Mouse (Mus musculus): ENCODE results near the gene Gm9964. TPM values are rescaled to one million over a fixed set of nuclear protein-coding genes. Genes with fewer than 3 reads are reported as not detected.

Gene Gm9964
- polyA plus RNA-seq, 1 experiment from 2014 or later = not detected

- ATAC-seq = no peak
- no peaks in the 10 kb centered on the region for H3K9me3 ChIP-seq (ENCODE audit: control insufficient read depth, low read length)
Observed at GRCm38 (mm10) chr11:79290473-79290872, 6.2 kb downstream of the Gm9964 start.

GRCm38 (mm10) chr11:79288913-79289640 lies 7.6 kb downstream of the Gm9964 start:
- WGBS = 93% methylated on average over 5 of the region's 5 CpGs

More at GRCm38 (mm10) chr11:79290473-79290872, 6.2 kb downstream of the Gm9964 start:
- 52% methylated on average over 2 of the region's 2 CpGs for WGBS
- no peak overlapping the region for H3K27ac ChIP-seq (ENCODE audit: low read length)
- no peaks in the 10 kb centered on the region for H3K4me1 ChIP-seq (replicated peaks; ENCODE audit: control insufficient read depth, insufficient read depth, low read length)
- no peaks in the 10 kb centered on the region for H3K27me3 ChIP-seq (replicated peaks; ENCODE audit: control insufficient read depth, insufficient read depth, low read length)
- no peak overlapping the region for H3K9ac ChIP-seq (replicated peaks; ENCODE audit: low read depth, low read length)
- no peak overlapping the region for H3K4me3 ChIP-seq (replicated peaks; ENCODE audit: low read length)
- no peaks in the 10 kb centered on the region for H3K36me3 ChIP-seq (ENCODE audit: control insufficient read depth, insufficient read depth)
- no peak overlapping the region for H3K4me2 ChIP-seq (ENCODE audit: low read length)

GRCm38 (mm10) chr11:79288278-79288843 lies 8.3 kb downstream of the Gm9964 start:
- no peaks in the 10 kb centered on the region for H3K9me3 ChIP-seq (ENCODE audit: control insufficient read depth, low read length)
- 85% methylated on average over 7 of the region's 7 CpGs for WGBS

More at GRCm38 (mm10) chr11:79288913-79289640, 7.6 kb downstream of the Gm9964 start:
- no peaks in the 10 kb centered on the region for H3K4me1 ChIP-seq (replicated peaks; ENCODE audit: control insufficient read depth, insufficient read depth, low read length)
- no peak overlapping the region for H3K4me2 ChIP-seq (ENCODE audit: low read length)
- no peak overlapping the region for H3K27ac ChIP-seq (ENCODE audit: low read length)
- no peak overlapping the region for H3K9ac ChIP-seq (replicated peaks; ENCODE audit: low read depth, low read length)
- H3K4me3 ChIP-seq (replicated peaks; ENCODE audit: low read length) = no peak overlapping the region
- H3K36me3 ChIP-seq (ENCODE audit: control insufficient read depth, insufficient read depth) = no peaks in the 10 kb centered on the region
- H3K27me3 ChIP-seq (replicated peaks; ENCODE audit: control insufficient read depth, insufficient read depth, low read length) = no peaks in the 10 kb centered on the region
- no peak for ATAC-seq
- H3K9me3 ChIP-seq (ENCODE audit: control insufficient read depth, low read length) = no peaks in the 10 kb centered on the region

GRCm38 (mm10) chr11:79287447-79287846 lies 9.3 kb downstream of the Gm9964 start:
- no peaks in the 10 kb centered on the region for H3K36me3 ChIP-seq (ENCODE audit: control insufficient read depth, insufficient read depth)
- no peak overlapping the region for H3K4me3 ChIP-seq (replicated peaks; ENCODE audit: low read length)
- no peaks in the 10 kb centered on the region for H3K4me1 ChIP-seq (replicated peaks; ENCODE audit: control insufficient read depth, insufficient read depth, low read length)
- H3K4me2 ChIP-seq (ENCODE audit: low read length) = no peak overlapping the region
- ATAC-seq = no peak
- H3K9me3 ChIP-seq (ENCODE audit: control insufficient read depth, low read length) = no peaks in the 10 kb centered on the region
- H3K9ac ChIP-seq (replicated peaks; ENCODE audit: low read depth, low read length) = no peak overlapping the region
- no peaks in the 10 kb centered on the region for H3K27me3 ChIP-seq (replicated peaks; ENCODE audit: control insufficient read depth, insufficient read depth, low read length)
- H3K27ac ChIP-seq (ENCODE audit: low read length) = no peak overlapping the region
- 85% methylated on average over 6 of the region's 6 CpGs for WGBS

More at GRCm38 (mm10) chr11:79288278-79288843, 8.3 kb downstream of the Gm9964 start:
- no peak for ATAC-seq
- Histone ChIP-seq H3K4me1 (replicated peaks; ENCODE audit: control insufficient read depth, insufficient read depth, low read length) (no peaks in the 10 kb centered on the region), H3K4me3 (replicated peaks; ENCODE audit: low read length) (no peak overlapping the region), H3K27ac (ENCODE audit: low read length) (no peak overlapping the region), H3K9ac (replicated peaks; ENCODE audit: low read depth, low read length) (no peak overlapping the region), H3K4me2 (ENCODE audit: low read length) (no peak overlapping the region), H3K36me3 (ENCODE audit: control insufficient read depth, insufficient read depth) (no peaks in the 10 kb centered on the region), H3K27me3 (replicated peaks; ENCODE audit: control insufficient read depth, insufficient read depth, low read length) (no peaks in the 10 kb centered on the region)

- Histone ChIP-seq H3K4me3 (replicated peaks; ENCODE audit: low read length) (no peak overlapping the region), H3K4me2 (ENCODE audit: low read length) (no peak overlapping the region), H3K9me3 (ENCODE audit: control insufficient read depth, low read length) (no peaks in the 10 kb centered on the region), H3K9ac (replicated peaks; ENCODE audit: low read depth, low read length) (no peak overlapping the region), H3K36me3 (ENCODE audit: control insufficient read depth, insufficient read depth) (no peaks in the 10 kb centered on the region), H3K4me1 (replicated peaks; ENCODE audit: control insufficient read depth, insufficient read depth, low read length) (no peaks in the 10 kb centered on the region), H3K27ac (ENCODE audit: low read length) (no peak overlapping the region), H3K27me3 (replicated peaks; ENCODE audit: control insufficient read depth, insufficient read depth, low read length) (no peaks in the 10 kb centered on the region)
- 84% methylated on average over 9 of the region's 9 CpGs for WGBS
- ATAC-seq = no peak
Observed at GRCm38 (mm10) chr11:79286305-79286799, 10.4 kb downstream of the Gm9964 start.

- Histone ChIP-seq H3K36me3 (ENCODE audit: control insufficient read depth, insufficient read depth) (no peaks in the 10 kb centered on the region), H3K9me3 (ENCODE audit: control insufficient read depth, low read length) (no peaks in the 10 kb centered on the region), H3K9ac (replicated peaks; ENCODE audit: low read depth, low read length) (no peak overlapping the region), H3K4me2 (ENCODE audit: low read length) (no peak overlapping the region), H3K4me1 (replicated peaks; ENCODE audit: control insufficient read depth, insufficient read depth, low read length) (no peaks in the 10 kb centered on the region; the same call in 1 of the 2 replicates), H3K27me3 (replicated peaks; ENCODE audit: control insufficient read depth, insufficient read depth, low read length) (no peaks in the 10 kb centered on the region), H3K4me3 (replicated peaks; ENCODE audit: low read length) (no peak overlapping the region), H3K27ac (ENCODE audit: low read length) (no peak overlapping the region)
- ATAC-seq = no peak
- 91% methylated on average over 4 of the region's 4 CpGs for WGBS
Observed at GRCm38 (mm10) chr11:79283350-79284030, 13.2 kb downstream of the Gm9964 start.

GRCm38 (mm10) chr11:79281396-79281795 lies 15.3 kb downstream of the Gm9964 start:
- Histone ChIP-seq H3K9me3 (ENCODE audit: control insufficient read depth, low read length) (no peaks in the 10 kb centered on the region), H3K9ac (replicated peaks; ENCODE audit: low read depth, low read length) (no peak overlapping the region), H3K27ac (ENCODE audit: low read length) (no peak overlapping the region), H3K27me3 (replicated peaks; ENCODE audit: control insufficient read depth, insufficient read depth, low read length) (no peaks in the 10 kb centered on the region), H3K4me1 (replicated peaks; ENCODE audit: control insufficient read depth, insufficient read depth, low read length) (no peaks in the 10 kb centered on the region; the same call in 1 of the 2 replicates), H3K4me2 (ENCODE audit: low read length) (no peak overlapping the region), H3K36me3 (ENCODE audit: control insufficient read depth, insufficient read depth) (no peaks in the 10 kb centered on the region), H3K4me3 (replicated peaks; ENCODE audit: low read length) (no peak overlapping the region)
- ATAC-seq = no peak
- 72% methylated on average over 5 of the region's 5 CpGs for WGBS

GRCm38 (mm10) chr11:79279732-79280405 lies 16.8 kb downstream of the Gm9964 start:
- ATAC-seq = no peak
- 56% methylated on average over 2 of the region's 2 CpGs for WGBS
- Histone ChIP-seq H3K9ac (replicated peaks; ENCODE audit: low read depth, low read length) (no peak overlapping the region), H3K27ac (ENCODE audit: low read length) (no peak overlapping the region), H3K36me3 (ENCODE audit: control insufficient read depth, insufficient read depth) (no peaks in the 10 kb centered on the region), H3K9me3 (ENCODE audit: control insufficient read depth, low read length) (no peaks in the 10 kb centered on the region), H3K4me2 (ENCODE audit: low read length) (no peak overlapping the region), H3K4me3 (replicated peaks; ENCODE audit: low read length) (no peak overlapping the region), H3K4me1 (replicated peaks; ENCODE audit: control insufficient read depth, insufficient read depth, low read length) (no peaks in the 10 kb centered on the region; the same call in 1 of the 2 replicates), H3K27me3 (replicated peaks; ENCODE audit: control insufficient read depth, insufficient read depth, low read length) (no peaks in the 10 kb centered on the region)

GRCm38 (mm10) chr11:79273757-79274156 lies 22.9 kb downstream of the Gm9964 start:
- H3K4me2 ChIP-seq (ENCODE audit: low read length) = no peak overlapping the region
- H3K4me1 ChIP-seq (replicated peaks; ENCODE audit: control insufficient read depth, insufficient read depth, low read length) = no peaks in the 10 kb centered on the region
- WGBS = 88% methylated on average over 4 of the region's 4 CpGs
- no peaks in the 10 kb centered on the region for H3K27me3 ChIP-seq (replicated peaks; ENCODE audit: control insufficient read depth, insufficient read depth, low read length)
- H3K9me3 ChIP-seq (ENCODE audit: control insufficient read depth, low read length) = no peaks in the 10 kb centered on the region
- H3K36me3 ChIP-seq (ENCODE audit: control insufficient read depth, insufficient read depth) = no peaks in the 10 kb centered on the region
- ATAC-seq = no peak
- H3K27ac ChIP-seq (ENCODE audit: low read length) = no peak overlapping the region
- no peak overlapping the region for H3K9ac ChIP-seq (replicated peaks; ENCODE audit: low read depth, low read length)
- no peak overlapping the region for H3K4me3 ChIP-seq (replicated peaks; ENCODE audit: low read length)
